Mouse (Mus musculus) monocyte, adult 5-6 weeks (primary cell): ENCODE measurements around the gene Gm45234. TPM values are rescaled to one million over a fixed set of nuclear protein-coding genes. Genes with fewer than 3 reads are reported as not detected.

Source experiments
- ATAC-seq: fragments of 153-309, 156-312 bp; replicated peaks from 2 replicates; pipeline ENCODE4 v1.8.0; 2017; ENCODE audit warnings: mild to moderate bottlenecking; ENCODE audit not compliant: low TSS enrichment, insufficient number of reproducible peaks, severe bottlenecking, poor library complexity, low FRiP score
- total RNA-seq: library from RNA; stranded (forward); fragments of 200-1000, 200-491, 200-594 nt; gene quantifications from 3 replicates; pipeline ENCODE4 v1.2.3, GENCODE M21; 2017

The Gm45234 gene
- total RNA-seq, 1 experiment from 2014 or later: 0.19 TPM

GRCm38 (mm10) chr6:124719354-124719978 is 36.4 kb downstream of the Gm45234 start:
- no peak for ATAC-seq

GRCm38 (mm10) chr6:124718703-124719102 is 37.1 kb downstream of the Gm45234 start:
- no peak for ATAC-seq

- no peak for ATAC-seq
Measured at GRCm38 (mm10) chr6:124717968-124718367, 37.9 kb downstream of the Gm45234 start.

GRCm38 (mm10) chr6:124716864-124717490 is 38.8 kb downstream of the Gm45234 start:
- ATAC-seq: peak; percentile 62

- ATAC-seq: no peak
Measured at GRCm38 (mm10) chr6:124712918-124713317, 42.9 kb downstream of the Gm45234 start.

GRCm38 (mm10) chr6:124711824-124712782 is 43.7 kb downstream of the Gm45234 start, which contains the start of the genes Emg1 and Phb2:
Gene Emg1, minus strand, starts transcription at chr6:124712178.
Gene Phb2, plus strand, starts transcription at chr6:124712336.
- peak; percentile 91 for ATAC-seq

GRCm38 (mm10) chr6:124708289-124708889 is 47.4 kb downstream of the Gm45234 start:
- ATAC-seq: no peak

- ATAC-seq: no peak
Measured at GRCm38 (mm10) chr6:124706061-124706627, 49.7 kb downstream of the Gm45234 start.

- no peak for ATAC-seq
Measured at GRCm38 (mm10) chr6:124704417-124704816, 51.4 kb downstream of the Gm45234 start.

- no peak for ATAC-seq
Measured at GRCm38 (mm10) chr6:124703789-124704188, 52.0 kb downstream of the Gm45234 start.

GRCm38 (mm10) chr6:124702784-124703103 is 53.1 kb downstream of the Gm45234 start:
- ATAC-seq: peak; percentile 76

- ATAC-seq: no peak
Measured at GRCm38 (mm10) chr6:124702102-124702783, 53.6 kb downstream of the Gm45234 start.

- ATAC-seq: no peak
Measured at GRCm38 (mm10) chr6:124701338-124701737, 54.5 kb downstream of the Gm45234 start.

GRCm38 (mm10) chr6:124699962-124700610 is 55.7 kb downstream of the Gm45234 start:
- no peak for ATAC-seq

- no peak for ATAC-seq
Measured at GRCm38 (mm10) chr6:124699366-124699765, 56.5 kb downstream of the Gm45234 start.

GRCm38 (mm10) chr6:124698751-124699150 is 57.1 kb downstream of the Gm45234 start:
- no peak for ATAC-seq

- no peak for ATAC-seq
Measured at GRCm38 (mm10) chr6:124696441-124697150, 59.2 kb downstream of the Gm45234 start.
